Mouse (Mus musculus) midbrain, postnatal 0 days (tissue): ENCODE measurements around the gene Cd96. TPM values are rescaled to one million over a fixed set of nuclear protein-coding genes. Genes with fewer than 3 reads are reported as not detected.
A peak's percentile ranks its signal among the peaks of the same experiment; 100 is the strongest.

Experiments
- ATAC-seq: fragments of 200-750 bp; cut with Nextera tagmentation; 2 replicates; pipeline ENCODE4 v1.8.0; 2017; ENCODE audit warnings: moderate number of reproducible peaks, mild to moderate bottlenecking, moderate TSS enrichment, moderate library complexity; ENCODE audit not compliant: low FRiP score
- DNase-seq: peaks from one replicate; pipeline ENCODE4 v3.0.0-alpha.2; 2015; ENCODE audit warnings: low spot score
- H3K27ac ChIP-seq: fragments of 300-500 bp; sonication (generic); 2 replicates; pipeline ENCODE4 v1.5.1; 2014; ENCODE audit warnings: low read depth, mild to moderate bottlenecking, low read length, mixed read lengths
- H3K27me3 ChIP-seq: fragments of 300-500 bp; sonication (generic); 2 replicates; pipeline ENCODE4 v1.6.1; 2014; ENCODE audit warnings: low read length, control low read depth, mixed read lengths; ENCODE audit not compliant: insufficient read depth
- H3K36me3 ChIP-seq: fragments of 300-500 bp; sonication (generic); 2 replicates; pipeline ENCODE4 v1.6.1; 2014; ENCODE audit warnings: low read length, control low read depth, mixed read lengths; ENCODE audit not compliant: insufficient read depth
- H3K4me1 ChIP-seq: fragments of 300-500 bp; sonication (generic); 2 replicates; pipeline ENCODE4 v1.6.1; 2014; ENCODE audit warnings: mild to moderate bottlenecking, control low read depth, antibody characterized with exemption, low read length, mixed read lengths; ENCODE audit not compliant: insufficient read depth
- H3K4me2 ChIP-seq: fragments of 300-500 bp; sonication (generic); 2 replicates; pipeline ENCODE4 v1.6.1; 2014; ENCODE audit warnings: low read depth, mild to moderate bottlenecking, low read length, mixed read lengths; ENCODE audit not compliant: poor library complexity, severe bottlenecking
- H3K4me3 ChIP-seq: fragments of 300-500 bp; sonication (generic); 2 replicates; pipeline ENCODE4 v1.5.1; 2014; ENCODE audit warnings: low read depth, mild to moderate bottlenecking, low read length, moderate library complexity
- H3K9ac ChIP-seq: fragments of 300-500 bp; sonication (generic); replicated peaks from 2 replicates; pipeline ENCODE4 v1.6.1; 2014; ENCODE audit warnings: mild to moderate bottlenecking, low read length, moderate library complexity, mixed read lengths; ENCODE audit not compliant: poor library complexity, severe bottlenecking
- H3K9me3 ChIP-seq: fragments of 300-500 bp; sonication (generic); 2 replicates; pipeline ENCODE4 v1.6.1; 2016; ENCODE audit warnings: low read length, control low read depth
- CTCF ChIP-seq: IDR thresholded peaks from 2 replicates; pipeline ENCODE4 v1.5.1; 2016; ENCODE audit warnings: antibody characterized with exemption, mild to moderate bottlenecking
- WGBS: fragments of 180-500 bp; shearing (Covaris S2); extraction: QIAGEN DNeasy Blood & Tissue Kit; methylation state at CpG from one replicate; pipeline ENCODE4 v1.1.7; 2014; 5-methylcytosine and 5-hydroxymethylcytosine counted together
- polyA plus RNA-seq: library from polyadenylated mRNA; unstranded; fragments of >200 nt; fragmentation: Nextera tagmentation; extraction: Ambion mirVana; gene quantifications from 2 replicates; pipeline ENCODE4 v1.2.1, GENCODE M21; 2015
- total RNA-seq: library from RNA; depleted of rRNA; stranded (reverse); fragments of >200 nt; gene quantifications from 2 replicates; pipeline ENCODE4 v1.2.3, GENCODE M21; 2014

Gene Cd96
- total and polyA plus RNA-seq, 2 experiments from 2014 or later: 0.11 TPM; not detected in 1

GRCm38 (mm10) chr16:46008766-46009165 lies 111.3 kb downstream of the Cd96 start:
- H3K27me3 ChIP-seq: no peaks in the 10 kb centered on the region
- DNase-seq (no peak), ATAC-seq (no peak)
- H3K4me3 ChIP-seq: peak overlapping the region; percentile 71
- H3K4me2 ChIP-seq: peak overlapping the region; percentile 62
- TF ChIP-seq CTCF: no peak
- H3K9ac ChIP-seq: no peak overlapping the region
- H3K27ac ChIP-seq: no peak overlapping the region
- H3K36me3 ChIP-seq: no peaks in the 10 kb centered on the region
- WGBS: 47% methylated on average over 3 of the region's 3 CpGs
- no peaks in the 10 kb centered on the region for H3K9me3 ChIP-seq
- no peaks in the 10 kb centered on the region; the same call in 1 of the 2 replicates for H3K4me1 ChIP-seq

DNA sequence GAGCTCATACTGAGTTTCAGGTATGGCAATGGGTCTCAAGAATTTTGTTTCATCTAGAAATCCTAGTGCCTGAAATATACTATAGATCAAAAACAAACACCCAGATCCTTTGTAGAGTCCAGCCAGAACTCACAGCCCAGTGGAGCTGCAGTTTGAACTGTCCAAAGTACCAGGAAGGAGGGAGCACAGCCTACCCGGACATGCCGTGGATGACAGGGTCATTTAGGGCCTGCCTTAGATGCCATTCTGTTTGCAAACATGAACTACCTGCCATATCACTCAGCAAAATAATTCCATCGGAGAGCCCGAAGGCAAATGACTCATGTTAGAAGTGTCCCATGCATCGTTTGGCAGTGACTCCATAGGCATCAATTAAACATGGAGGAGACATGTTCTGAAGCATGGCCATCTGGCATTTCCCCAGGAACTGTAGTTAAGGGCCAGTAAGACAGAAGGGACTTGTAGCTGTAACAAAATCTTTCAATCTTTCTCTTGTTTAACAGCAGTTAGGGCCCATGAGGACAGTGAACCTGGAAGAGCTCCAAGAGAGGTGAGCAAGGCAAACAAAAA lies 111.9 kb downstream of the Cd96 start:
- Histone ChIP-seq H3K4me1 (no peaks in the 10 kb centered on the region; the same call in 1 of the 2 replicates), H3K27ac (no peak overlapping the region), H3K9ac (no peak overlapping the region), H3K4me3 (peak overlapping the region; percentile 71), H3K36me3 (no peaks in the 10 kb centered on the region), H3K9me3 (no peaks in the 10 kb centered on the region), H3K27me3 (no peaks in the 10 kb centered on the region), H3K4me2 (peak overlapping the region; percentile 62)
- 75% methylated on average over 5 of the region's 5 CpGs for WGBS
- DNase-seq (peak; percentile 44), ATAC-seq (no peak)
- TF ChIP-seq CTCF: no peak

- H3K27me3 ChIP-seq: no peaks in the 10 kb centered on the region
- H3K4me3 ChIP-seq: no peak overlapping the region
- TF ChIP-seq CTCF: no peak
- H3K4me1 ChIP-seq: no peaks in the 10 kb centered on the region; the same call in 1 of the 2 replicates
- DNase-seq (no peak), ATAC-seq (no peak)
- H3K27ac ChIP-seq: no peak overlapping the region
- H3K4me2 ChIP-seq: no peak overlapping the region; the same call in 1 of the 2 replicates
- no peak overlapping the region for H3K9ac ChIP-seq
- no peaks in the 10 kb centered on the region for H3K36me3 ChIP-seq
- WGBS: 78% methylated on average over 10 of the region's 10 CpGs
- H3K9me3 ChIP-seq: no peaks in the 10 kb centered on the region
Measured at GRCm38 (mm10) chr16:46006261-46006660, 113.8 kb downstream of the Cd96 start.

DNA sequence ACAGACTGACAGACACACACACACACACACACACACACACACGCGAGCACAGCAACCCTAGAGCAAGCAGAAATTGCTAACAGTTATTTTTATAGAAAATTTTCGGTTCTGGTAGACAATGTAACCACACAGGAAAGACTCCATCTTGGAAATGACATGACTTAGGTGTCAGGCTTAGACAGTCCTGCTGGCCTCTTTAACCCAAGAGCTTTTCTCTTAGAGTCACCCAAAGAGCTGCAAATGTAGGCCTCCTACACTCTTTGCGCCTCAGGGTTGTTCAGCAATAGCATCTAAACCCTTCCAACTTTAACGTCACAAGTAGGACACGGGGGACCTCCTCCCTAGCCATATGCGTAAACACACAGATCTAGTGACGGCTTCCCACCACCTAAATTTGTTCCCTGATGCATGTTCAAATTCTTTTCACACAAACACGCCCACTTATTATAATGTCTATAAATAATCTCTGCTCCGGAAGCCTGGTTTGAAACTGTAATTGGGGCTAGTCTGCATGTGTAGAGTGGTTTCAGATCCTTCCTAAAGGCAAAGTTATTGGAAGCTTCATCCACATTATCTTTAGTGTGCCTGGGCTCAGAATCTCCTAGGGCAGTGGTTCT lies 118.4 kb downstream of the Cd96 start:
- ATAC-seq (no peak), DNase-seq (no peak)
- no peak overlapping the region for H3K27ac ChIP-seq
- 0 out of 2 replicates have a peak, but pooled peaks cover 3% of the 10 kb centered on the region for H3K4me1 ChIP-seq
- no peak overlapping the region for H3K4me2 ChIP-seq
- no peaks in the 10 kb centered on the region for H3K9me3 ChIP-seq
- 86% methylated on average over 10 of the region's 10 CpGs for WGBS
- no peak for TF ChIP-seq CTCF
- no peak overlapping the region for H3K4me3 ChIP-seq
- no peak overlapping the region for H3K9ac ChIP-seq
- no peaks in the 10 kb centered on the region for H3K36me3 ChIP-seq
- H3K27me3 ChIP-seq: no peaks in the 10 kb centered on the region

DNA sequence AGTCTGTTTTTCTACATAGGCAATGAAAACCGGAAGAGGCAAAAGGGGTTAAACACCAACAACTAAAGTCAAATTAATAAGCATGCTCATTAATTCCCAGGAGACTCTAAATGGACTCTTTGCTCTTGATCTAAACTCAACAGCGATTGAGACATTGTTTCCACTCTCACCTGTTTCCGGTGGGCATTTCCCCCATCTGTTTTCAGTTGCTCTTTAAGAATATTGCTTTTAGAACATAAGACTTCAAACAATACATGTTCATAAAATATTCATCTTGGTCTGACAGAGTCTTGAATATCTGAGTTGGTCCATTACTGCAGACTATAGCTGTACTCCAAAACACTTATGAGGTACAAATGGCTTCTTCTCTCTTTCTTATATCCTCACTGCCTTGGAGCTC lies 119.1 kb downstream of the Cd96 start:
- Histone ChIP-seq H3K4me3 (no peak overlapping the region), H3K4me1 (0 out of 2 replicates have a peak, but pooled peaks cover 3% of the 10 kb centered on the region), H3K4me2 (no peak overlapping the region), H3K9ac (no peak overlapping the region), H3K27me3 (no peaks in the 10 kb centered on the region), H3K9me3 (no peaks in the 10 kb centered on the region), H3K36me3 (no peaks in the 10 kb centered on the region), H3K27ac (no peak overlapping the region)
- TF ChIP-seq CTCF: no peak
- ATAC-seq (no peak), DNase-seq (no peak)
- WGBS: 85% methylated on average over 3 of the region's 3 CpGs
